Mouse (Mus musculus) limb, embryonic 12.5 days (tissue): ENCODE measurements around the gene Guf1. TPM values are rescaled to one million over a fixed set of nuclear protein-coding genes. Genes with fewer than 3 reads are reported as not detected.

Experiments
- ATAC-seq: fragments of 200-750 bp; cut with Nextera tagmentation; 2 replicates; pipeline ENCODE4 v1.8.0; 2017; ENCODE audit warnings: low read depth, moderate TSS enrichment; ENCODE audit not compliant: insufficient number of reproducible peaks, insufficient read depth, low FRiP score, low TSS enrichment
- H3K27ac ChIP-seq: fragments of 300-500 bp; sonication (generic); 2 replicates; pipeline ENCODE4 v1.5.1; 2016; ENCODE audit warnings: mild to moderate bottlenecking, moderate library complexity
- H3K27me3 ChIP-seq: fragments of 300-500 bp; sonication (generic); 2 replicates; pipeline ENCODE4 v1.6.1; 2016; ENCODE audit warnings: mild to moderate bottlenecking, moderate library complexity
- H3K36me3 ChIP-seq: fragments of 300-500 bp; sonication (generic); 2 replicates; pipeline ENCODE4 v1.6.1; 2016; ENCODE audit warnings: mild to moderate bottlenecking, moderate library complexity
- H3K4me1 ChIP-seq: fragments of 300-500 bp; sonication (generic); replicated peaks from 2 replicates; pipeline ENCODE4 v1.6.1; 2016
- H3K4me2 ChIP-seq: fragments of 300-500 bp; sonication (generic); 2 replicates; pipeline ENCODE4 v1.6.1; 2016; ENCODE audit warnings: mild to moderate bottlenecking, moderate library complexity
- H3K4me3 ChIP-seq: fragments of 300-500 bp; sonication (generic); replicated peaks from 2 replicates; pipeline ENCODE4 v1.5.1; 2016; ENCODE audit warnings: mild to moderate bottlenecking
- H3K9ac ChIP-seq: fragments of 300-500 bp; sonication (generic); replicated peaks from 2 replicates; pipeline ENCODE4 v1.6.1; 2016; ENCODE audit warnings: mild to moderate bottlenecking, moderate library complexity
- H3K9me3 ChIP-seq: fragments of 300-500 bp; sonication (generic); 2 replicates; pipeline ENCODE4 v1.6.1; 2016; ENCODE audit warnings: mild to moderate bottlenecking, moderate library complexity
- whole genome bisulfite sequencing: fragments of 180-500 bp; shearing (Covaris S2); methylation state at CpG from one replicate; pipeline ENCODE4 v1.1.7; 2016; 5-methylcytosine and 5-hydroxymethylcytosine counted together
- polyA plus RNA-seq: library from polyadenylated mRNA; unstranded; fragments of >200 nt; fragmentation: Nextera tagmentation; extraction: Ambion mirVana; gene quantifications from 2 replicates; pipeline ENCODE4 v1.2.1, GENCODE M21; 2016

Gene Guf1
- polyA plus RNA-seq, 1 experiment from 2014 or later, result 73.5 TPM

DNA sequence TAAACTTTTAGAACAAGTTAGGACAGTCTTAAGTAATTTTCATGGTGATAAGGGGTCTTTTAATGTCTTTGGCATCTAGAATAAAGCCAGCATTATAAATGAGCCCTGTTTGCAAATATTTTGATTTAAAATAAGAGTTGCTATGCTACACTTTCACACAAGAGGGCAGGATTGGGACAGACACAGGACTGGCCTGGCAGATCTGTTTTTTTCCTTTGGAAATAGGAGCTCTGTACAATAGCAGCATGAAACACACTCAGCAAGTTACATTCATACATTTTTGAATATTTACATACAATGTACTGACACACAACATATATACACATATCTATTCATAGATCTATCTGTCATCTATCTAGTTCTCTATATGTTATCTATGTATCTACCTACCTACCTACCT, 44.3 kb downstream of the Guf1 start:
- Histone ChIP-seq H3K4me2 (no peak overlapping the region), H3K27me3 (no peaks in the 10 kb centered on the region), H3K4me3 (no peak overlapping the region), H3K36me3 (no peaks in the 10 kb centered on the region), H3K27ac (no peak overlapping the region), H3K9ac (no peak overlapping the region), H3K9me3 (no peaks in the 10 kb centered on the region), H3K4me1 (no peaks in the 10 kb centered on the region)
- ATAC-seq, result no peak

GRCm38 (mm10) chr5:69613209-69613796, 56.6 kb downstream of the Guf1 start:
- 0 out of 2 replicates have a peak, but pooled peaks cover 3% of the 10 kb centered on the region for H3K9me3 ChIP-seq
- no peak overlapping the region for H3K27ac ChIP-seq
- ATAC-seq, result no peak
- H3K9ac ChIP-seq, result no peak overlapping the region
- no peak overlapping the region for H3K4me3 ChIP-seq
- no peaks in the 10 kb centered on the region for H3K27me3 ChIP-seq
- no peaks in the 10 kb centered on the region for H3K4me1 ChIP-seq
- no peak overlapping the region for H3K4me2 ChIP-seq
- H3K36me3 ChIP-seq, result no peaks in the 10 kb centered on the region
- WGBS, result 23% methylated on average over 4 of the region's 4 CpGs

DNA sequence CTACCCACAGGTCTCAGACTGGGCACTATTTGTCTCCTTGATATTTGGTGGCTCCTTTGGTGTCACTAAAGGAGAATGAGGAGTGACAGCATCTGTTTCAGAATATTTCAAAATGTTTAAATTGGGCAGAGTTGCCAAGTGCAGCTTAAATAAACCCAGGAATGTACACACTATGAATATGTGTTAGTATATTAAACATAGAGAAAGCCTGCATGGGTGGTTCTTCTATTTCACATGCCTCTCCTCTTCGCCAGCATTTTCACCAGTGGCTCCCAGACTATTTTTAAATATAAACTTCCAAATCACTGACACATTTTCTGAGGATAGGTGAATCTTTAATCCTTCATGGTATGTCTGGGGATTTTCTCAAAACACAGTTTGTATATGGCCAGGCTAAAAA, 64.2 kb downstream of the Guf1 start:
- no peak for ATAC-seq
- no peak overlapping the region for H3K4me3 ChIP-seq
- H3K36me3 ChIP-seq, result no peaks in the 10 kb centered on the region
- no peaks in the 10 kb centered on the region for H3K9me3 ChIP-seq
- no peak overlapping the region for H3K4me2 ChIP-seq
- H3K27ac ChIP-seq, result no peak overlapping the region
- H3K4me1 ChIP-seq, result no peaks in the 10 kb centered on the region
- no peak overlapping the region for H3K9ac ChIP-seq
- WGBS, result 83% methylated on average over 1 of the region's 1 CpGs
- H3K27me3 ChIP-seq, result no peaks in the 10 kb centered on the region

Other genes with a start within 250 kb of the Guf1 start
- 2.7 and 4.3 TPM in 2 replicates for gene Kctd8, start 215.2 kb upstream of the Guf1 start, polyA plus RNA-seq
- gene Yipf7, start 14.3 kb upstream of the Guf1 start, polyA plus RNA-seq, result 0.19 TPM in 1 of 2 replicates, not detected in the other
- 34.4 and 35.8 TPM in 2 replicates for gene Gnpda2, start 35.4 kb downstream of the Guf1 start, polyA plus RNA-seq